Mouse (Mus musculus) ES-E14 (cell line): Measurements from ENCODE around the gene Fam189a2.

Source experiments
- CHD2 ChIP-seq: IDR thresholded peaks from 2 replicates; pipeline ENCODE4 v1.6.1; 2014; ENCODE audit warnings: mild to moderate bottlenecking, low read depth, low read length, inconsistent platforms
- MAFK ChIP-seq: IDR thresholded peaks from 2 replicates; pipeline ENCODE4 v1.6.1; 2014; ENCODE audit warnings: mild to moderate bottlenecking, low read depth, low read length, inconsistent platforms; ENCODE audit not compliant: insufficient read depth

GRCm38 (mm10) chr19:24019609-24020008 lies 11.2 kb downstream of the Fam189a2 start:
- TF ChIP-seq MAFK (no peak), CHD2 (no peak)
